Mouse (Mus musculus) MEL (cell line): ENCODE measurements around the gene Gcm1. TPM values are rescaled to one million over a fixed set of nuclear protein-coding genes. Genes with fewer than 3 reads are reported as not detected.

Experiments
- DNase-seq: peaks from one replicate; pipeline ENCODE4 v3.0.0; 2011; ENCODE audit warnings: low read depth, low spot score
- H3K27ac ChIP-seq: 2 replicates; pipeline ENCODE4 v1.5.1; 2012; ENCODE audit warnings: low read depth, mild to moderate bottlenecking, control low read depth, low read length, moderate library complexity; ENCODE audit not compliant: control insufficient read depth
- H3K27me3 ChIP-seq, 2 experiments: fragments of 150-350 bp in 1 of 2; sonication (generic) in 1 of 2; 2 replicates each; pipeline ENCODE4 v1.6.1; 2012; ENCODE audit warnings: low read length in 2 of 2, mild to moderate bottlenecking in 2 of 2, improper control_type of control experiment in 1 of 2, moderate library complexity in 1 of 2; ENCODE audit not compliant: insufficient read depth in 2 of 2, control insufficient read depth in 1 of 2
- H3K36me3 ChIP-seq, 2 experiments: 2 replicates each; pipeline ENCODE4 v1.6.1; 2012 to 2014; ENCODE audit warnings: low read length in 2 of 2, improper control_type of control experiment in 1 of 2, inconsistent platforms in 1 of 2, mild to moderate bottlenecking in 1 of 2; ENCODE audit not compliant: insufficient read depth in 2 of 2, control insufficient read depth in 1 of 2
- H3K4me1 ChIP-seq, 2 experiments: fragments of 150-350 bp in 1 of 2; sonication (generic) in 1 of 2; 2 replicates each; pipeline ENCODE4 v1.6.1; 2012; ENCODE audit warnings: low read length in 2 of 2, improper control_type of control experiment in 1 of 2, mild to moderate bottlenecking in 1 of 2; ENCODE audit not compliant: insufficient read depth in 2 of 2, control insufficient read depth in 1 of 2
- H3K4me3 ChIP-seq, 2 experiments: fragments of 150-350 bp in 1 of 2; sonication (generic) in 1 of 2; 2 replicates each; pipeline ENCODE4 v1.5.1; 2012; ENCODE audit warnings: low read depth in 2 of 2, low read length in 2 of 2, mild to moderate bottlenecking in 2 of 2, moderate library complexity in 2 of 2, control low read depth in 1 of 2, improper control_type of control experiment in 1 of 2; ENCODE audit not compliant: control insufficient read depth in 1 of 2, insufficient read depth in 1 of 2
- H3K79me2 ChIP-seq: 2 replicates; pipeline ENCODE4 v1.6.1; 2012; ENCODE audit warnings: mild to moderate bottlenecking, low read length, moderate library complexity; ENCODE audit not compliant: control insufficient read depth, poor library complexity, insufficient read depth
- H3K9ac ChIP-seq: 2 replicates; pipeline ENCODE4 v1.6.1; 2012; ENCODE audit warnings: low read depth, mild to moderate bottlenecking, control low read depth, low read length, moderate library complexity; ENCODE audit not compliant: control insufficient read depth, poor library complexity, severe bottlenecking
- H3K9me3 ChIP-seq: fragments of 150-350 bp; sonication (generic); replicated peaks from 2 replicates; pipeline ENCODE4 v1.6.1; 2012; ENCODE audit warnings: mild to moderate bottlenecking, low read length, improper control_type of control experiment, moderate library complexity; ENCODE audit not compliant: insufficient read depth
- BHLHE40 ChIP-seq: IDR thresholded peaks from 2 replicates; pipeline ENCODE4 v1.6.1; 2012; ENCODE audit warnings: low read depth, mild to moderate bottlenecking, inconsistent platforms, low read length, improper control_type of control experiment, borderline replicate concordance
- CHD1 ChIP-seq: IDR thresholded peaks from 2 replicates; pipeline ENCODE4 v1.6.1; 2012; ENCODE audit warnings: low read depth, mild to moderate bottlenecking, inconsistent platforms, low read length, improper control_type of control experiment
- CHD2 ChIP-seq: IDR thresholded peaks from 2 replicates; pipeline ENCODE4 v1.6.1; 2011; ENCODE audit warnings: low read length, improper control_type of control experiment
- CTCF ChIP-seq, 3 experiments: IDR thresholded peaks in 2 of 3; conservative IDR thresholded peaks in 1 of 3; 2 replicates each; pipeline ENCODE4 v1.5.1; 2011 to 2012; ENCODE audit warnings: low read length in 3 of 3, low read depth in 2 of 3, mild to moderate bottlenecking in 2 of 3, improper control_type of control experiment in 1 of 3, inconsistent platforms in 1 of 3, mixed read lengths in 1 of 3, moderate library complexity in 1 of 3; ENCODE audit not compliant: control insufficient read depth in 1 of 3, insufficient read depth in 1 of 3, poor library complexity in 1 of 3, severe bottlenecking in 1 of 3
- ELF1 ChIP-seq: IDR thresholded peaks from 2 replicates; pipeline ENCODE4 v1.6.1; 2014; ENCODE audit warnings: low read depth, mild to moderate bottlenecking, inconsistent platforms, low read length, improper control_type of control experiment, moderate library complexity
- HCFC1 ChIP-seq: IDR thresholded peaks from 2 replicates; pipeline ENCODE4 v1.6.1; 2012; ENCODE audit warnings: low read depth, mild to moderate bottlenecking, inconsistent platforms, low read length, improper control_type of control experiment, moderate library complexity
- JUND ChIP-seq: IDR thresholded peaks from 2 replicates; pipeline ENCODE4 v1.6.1; 2011; ENCODE audit warnings: low read depth, mild to moderate bottlenecking, improper control_type of control experiment, low read length
- KAT2A ChIP-seq: conservative IDR thresholded peaks from 2 replicates; pipeline ENCODE4 v1.6.1; 2012; ENCODE audit warnings: low read depth, low read length, improper control_type of control experiment, inconsistent platforms
- MAX ChIP-seq: IDR thresholded peaks from 2 replicates; pipeline ENCODE4 v1.6.1; 2011; ENCODE audit warnings: low read length, improper control_type of control experiment
- MAZ ChIP-seq: IDR thresholded peaks from 2 replicates; pipeline ENCODE4 v1.6.1; 2012; ENCODE audit warnings: low read depth, mild to moderate bottlenecking, inconsistent platforms, low read length, improper control_type of control experiment
- MEF2A ChIP-seq: IDR thresholded peaks from 2 replicates; pipeline ENCODE4 v1.6.1; 2014; ENCODE audit warnings: low read depth, mild to moderate bottlenecking, inconsistent platforms, low read length, improper control_type of control experiment; ENCODE audit not compliant: poor library complexity, insufficient replicate concordance, severe bottlenecking; ENCODE audit errors: extremely low read depth
- MXI1 ChIP-seq: IDR thresholded peaks from 2 replicates; pipeline ENCODE4 v1.6.1; 2011; ENCODE audit warnings: mild to moderate bottlenecking, low read depth, low read length, improper control_type of control experiment
- NRF1 ChIP-seq: IDR thresholded peaks from 2 replicates; pipeline ENCODE4 v1.6.1; 2014; ENCODE audit warnings: low read depth, mild to moderate bottlenecking, inconsistent platforms, low read length, improper control_type of control experiment, moderate library complexity; ENCODE audit not compliant: poor library complexity, insufficient read depth, severe bottlenecking
- POLR2A ChIP-seq, 2 experiments: IDR thresholded peaks; 2 replicates each; pipeline ENCODE4 v1.6.1; 2011 to 2012; ENCODE audit warnings: low read length in 2 of 2, mild to moderate bottlenecking in 2 of 2, control low read depth in 1 of 2, improper control_type of control experiment in 1 of 2, low read depth in 1 of 2, moderate library complexity in 1 of 2; ENCODE audit not compliant: control insufficient read depth in 1 of 2, insufficient read depth in 1 of 2, poor library complexity in 1 of 2
- POLR2AphosphoS2 ChIP-seq: IDR thresholded peaks from 2 replicates; pipeline ENCODE4 v1.6.1; 2011; ENCODE audit warnings: low read length, improper control_type of control experiment
- POLR2AphosphoS5 ChIP-seq: IDR thresholded peaks from 2 replicates; pipeline ENCODE4 v1.6.1; 2012; ENCODE audit warnings: low read depth, borderline replicate concordance, mild to moderate bottlenecking, inconsistent platforms, low read length, moderate library complexity, mixed read lengths
- RCOR1 ChIP-seq: IDR thresholded peaks from 2 replicates; pipeline ENCODE4 v1.6.1; 2012; ENCODE audit warnings: low read depth, mild to moderate bottlenecking, inconsistent platforms, low read length, improper control_type of control experiment
- TAL1 ChIP-seq: IDR thresholded peaks from 2 replicates; pipeline ENCODE4 v1.6.1; 2012; ENCODE audit warnings: mild to moderate bottlenecking, inconsistent platforms, low read length, moderate library complexity, mixed read lengths
- TBP ChIP-seq: IDR thresholded peaks from 2 replicates; pipeline ENCODE4 v1.8.0; 2011; ENCODE audit warnings: low read depth, low read length, improper control_type of control experiment
- TCF12 ChIP-seq: IDR thresholded peaks from 2 replicates; pipeline ENCODE4 v1.6.1; 2014; ENCODE audit warnings: low read depth, mild to moderate bottlenecking, inconsistent platforms, low read length, improper control_type of control experiment, moderate library complexity
- UBTF ChIP-seq: IDR thresholded peaks from 2 replicates; pipeline ENCODE4 v1.6.1; 2012; ENCODE audit warnings: low read depth, mild to moderate bottlenecking, inconsistent platforms, low read length, improper control_type of control experiment, moderate library complexity, borderline replicate concordance; ENCODE audit not compliant: insufficient read depth
- USF2 ChIP-seq, 2 experiments: IDR thresholded peaks; 2 replicates each; pipeline ENCODE4 v1.6.1; 2011 to 2012; ENCODE audit warnings: improper control_type of control experiment in 2 of 2, low read length in 2 of 2, borderline replicate concordance in 1 of 2, inconsistent platforms in 1 of 2, low read depth in 1 of 2, mild to moderate bottlenecking in 1 of 2; ENCODE audit not compliant: insufficient read depth in 1 of 2
- ZC3H11A ChIP-seq: IDR thresholded peaks from 2 replicates; pipeline ENCODE4 v1.6.1; 2012; ENCODE audit warnings: low read depth, mild to moderate bottlenecking, inconsistent platforms, low read length, improper control_type of control experiment
- ZKSCAN1 ChIP-seq: IDR thresholded peaks from 2 replicates; pipeline ENCODE4 v1.6.1; 2012; ENCODE audit warnings: low read depth, mild to moderate bottlenecking, inconsistent platforms, low read length, improper control_type of control experiment, moderate library complexity
- ZNF384 ChIP-seq: IDR thresholded peaks from 2 replicates; pipeline ENCODE4 v1.6.1; 2012; ENCODE audit warnings: low read depth, mild to moderate bottlenecking, inconsistent platforms, low read length, improper control_type of control experiment
- polyA plus RNA-seq, 2 experiments: library from polyadenylated mRNA; stranded (reverse) in 1 of 2; unstranded in 1 of 2; fragments of >175 nt in 1 of 2; fragments of >200 nt in 1 of 2; gene quantifications; 2 replicates each; pipeline versions ENCODE4 v1.2.1 to v1.2.4; 2012; ENCODE audit warnings: low replicate concordance in 2 of 2, low read depth in 1 of 2; ENCODE audit not compliant: insufficient read length in 2 of 2, insufficient read depth in 1 of 2, missing spikeins in 1 of 2
- total RNA-seq: library from RNA; depleted of rRNA; stranded (reverse); fragments of 300-350 nt; gene quantifications from 2 replicates; pipeline ENCODE4 v1.2.3, GENCODE M21; 2012

The Gcm1 gene
- total and polyA plus RNA-seq, 3 experiments: not detected

DNA sequence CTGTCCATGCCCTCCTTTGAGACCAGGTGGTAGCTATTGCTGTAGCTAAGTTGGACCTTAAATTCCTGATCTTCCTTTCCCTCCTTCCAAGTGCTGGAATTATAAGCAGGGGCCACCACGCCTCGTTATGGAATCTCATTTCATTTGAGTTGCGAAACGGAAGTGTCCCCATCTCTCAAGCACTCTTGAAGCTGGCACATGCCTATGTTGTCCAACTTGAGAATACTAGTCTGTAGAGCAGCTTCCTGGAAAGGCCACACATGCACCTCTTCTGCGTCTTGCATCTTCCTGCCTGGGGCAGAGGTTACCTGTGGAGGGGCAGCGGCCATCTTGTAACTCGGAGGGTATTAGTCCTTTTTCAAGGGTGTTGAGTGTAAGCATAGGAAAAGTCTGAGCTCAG lies 42.3 kb upstream of the Gcm1 start:
- no peak overlapping the region for H3K4me3 ChIP-seq
- no peaks in the 10 kb centered on the region for H3K4me1 ChIP-seq
- no peak overlapping the region for H3K9ac ChIP-seq
- TF ChIP-seq POLR2AphosphoS2 (no peak), POLR2A (IDR thresholded peaks at IDR 0.05; ENCODE audit: control insufficient read depth in 1 of 2, insufficient read depth in 1 of 2, low read depth in 1 of 2, low read length in 2 of 2, poor library complexity in 1 of 2) (no peak), NRF1 (no peak), CTCF (IDR thresholded peaks at IDR 0.05 in 2 of 3, conservative IDR thresholded peaks at IDR 0.05 in 1 of 3; ENCODE audit: control insufficient read depth in 1 of 3, insufficient read depth in 1 of 3, low read depth in 2 of 3, low read length in 3 of 3, poor library complexity in 1 of 3, severe bottlenecking in 1 of 3) (no peak), RCOR1 (no peak), ZNF384 (no peak), UBTF (no peak), HCFC1 (no peak), USF2 (IDR thresholded peaks at IDR 0.05; ENCODE audit: borderline replicate concordance in 1 of 2, insufficient read depth in 1 of 2, low read depth in 1 of 2, low read length in 2 of 2) (no peak), MAZ (no peak), ZC3H11A (no peak), ELF1 (no peak), TCF12 (no peak), CHD2 (no peak), POLR2AphosphoS5 (no peak), CHD1 (no peak), TBP (no peak), BHLHE40 (no peak)
- H3K27ac ChIP-seq: no peak overlapping the region
- no peak for DNase-seq
- no peaks in the 10 kb centered on the region for H3K79me2 ChIP-seq
- H3K36me3 ChIP-seq: no peaks in the 10 kb centered on the region
- no peaks in the 10 kb centered on the region for H3K9me3 ChIP-seq
- peaks cover 8 to 16% of the 10 kb centered on the region in 2 experiments for H3K27me3 ChIP-seq

DNA sequence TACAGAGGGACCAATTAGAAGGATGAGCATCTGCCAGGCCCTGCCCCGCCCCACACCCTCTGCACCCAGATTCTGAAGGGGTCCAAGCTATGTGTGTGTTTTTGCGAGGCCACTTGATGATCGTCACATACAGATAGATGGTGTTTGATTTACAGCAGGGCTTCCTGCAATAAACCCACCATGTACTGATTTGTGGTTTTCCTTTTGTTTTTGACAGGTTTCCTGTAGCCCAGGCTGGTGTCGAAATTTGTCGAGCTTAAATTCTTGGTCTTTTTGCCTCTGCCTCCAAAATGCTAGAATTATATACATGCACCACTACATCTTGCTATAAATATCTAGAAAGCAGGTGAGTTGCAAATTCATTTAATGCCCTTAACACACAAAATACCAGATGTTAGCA lies 41.5 kb upstream of the Gcm1 start:
- Histone ChIP-seq H3K9me3 (no peaks in the 10 kb centered on the region), H3K4me3 (no peak overlapping the region), H3K27me3 (peaks cover 10 to 16% of the 10 kb centered on the region in 2 experiments; a peak in 3 of 4 replicates), H3K27ac (no peak overlapping the region), H3K79me2 (no peaks in the 10 kb centered on the region), H3K36me3 (no peaks in the 10 kb centered on the region), H3K4me1 (no peaks in the 10 kb centered on the region), H3K9ac (no peak overlapping the region)
- DNase-seq: no peak
- TF ChIP-seq JUND (no peak), MXI1 (no peak), ZKSCAN1 (no peak), MEF2A (no peak), MAX (no peak), TCF12 (no peak), POLR2A (IDR thresholded peaks at IDR 0.05; ENCODE audit: control insufficient read depth in 1 of 2, insufficient read depth in 1 of 2, low read depth in 1 of 2, low read length in 2 of 2, poor library complexity in 1 of 2) (no peak), CHD2 (no peak), ZNF384 (no peak), TAL1 (no peak), UBTF (no peak), RCOR1 (no peak), KAT2A (no peak)
